Mouse (Mus musculus) cerebellum, adult (tissue): Measurements from ENCODE around the gene Pde4d.

ENCODE experiments used
- ATAC-seq: cut with Nextera tagmentation; 2 replicates; pipeline ENCODE4 v1.9.2; 2017; ENCODE audit warnings: mild to moderate bottlenecking, moderate library complexity, mixed read lengths; ENCODE audit not compliant: insufficient number of reproducible peaks, low FRiP score, low TSS enrichment

Gene Pde4d

DNA sequence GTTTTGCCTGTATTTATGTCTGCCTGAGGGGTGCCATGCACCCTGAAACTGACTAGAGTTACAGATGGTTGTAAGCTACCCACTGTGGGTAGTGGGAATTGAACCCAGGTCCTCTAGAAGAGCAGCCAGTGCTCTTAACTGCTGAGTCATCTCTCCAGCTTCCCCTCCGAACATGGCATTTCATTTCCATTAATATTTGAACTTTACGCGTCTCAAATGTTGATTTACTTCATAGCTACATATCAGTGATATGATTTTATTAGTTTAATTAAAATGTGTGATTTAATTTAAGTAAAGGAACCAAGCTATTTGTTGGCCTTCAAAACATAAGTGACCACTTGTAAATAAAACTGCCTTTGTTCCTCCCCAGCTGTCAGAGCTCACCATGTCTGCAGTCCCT lies 1239.4 kb downstream of the Pde4d start:
- no peak for ATAC-seq

DNA sequence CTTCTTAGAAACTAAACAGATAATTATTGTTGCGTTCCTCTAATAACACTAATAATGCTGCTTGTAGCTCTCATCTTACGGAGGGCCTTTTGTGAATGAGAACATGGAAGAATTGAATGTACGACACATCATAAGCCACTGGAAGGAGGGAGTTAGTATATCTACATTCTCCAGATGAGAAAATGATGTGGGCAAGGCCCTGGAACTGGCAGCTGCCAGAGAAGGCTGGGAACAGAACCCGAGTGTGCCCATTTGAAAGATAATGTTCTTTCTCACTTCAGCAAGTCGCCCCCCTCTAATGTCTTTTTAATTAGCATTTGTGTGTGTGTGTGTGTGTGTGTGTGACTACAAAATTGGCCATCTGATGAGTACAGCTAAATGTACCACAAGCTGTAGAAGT lies 1240.8 kb downstream of the Pde4d start:
- no peak for ATAC-seq

- no peak for ATAC-seq
Measured at GRCm38 (mm10) chr13:109692851-109693250, 1243.1 kb downstream of the Pde4d start.

DNA sequence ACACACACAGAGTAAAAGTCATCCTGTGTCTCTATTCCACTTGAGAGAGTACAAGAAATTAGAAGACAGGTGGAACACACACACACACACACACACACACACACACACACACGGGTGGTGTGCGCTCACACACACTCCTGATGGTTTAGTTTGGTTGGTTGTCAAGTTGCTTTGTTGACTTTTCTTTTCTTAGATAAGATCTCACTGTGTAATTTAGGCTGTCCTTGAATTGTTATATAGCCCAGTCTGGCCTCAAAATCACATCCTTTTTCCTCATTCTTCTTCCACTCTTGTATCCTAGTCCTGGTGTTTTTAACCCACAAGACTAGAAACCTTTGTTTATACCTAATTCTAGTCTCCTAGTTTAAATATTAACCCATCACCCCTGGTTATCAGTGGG lies 1244.0 kb downstream of the Pde4d start:
- no peak for ATAC-seq

- no peak for ATAC-seq
Measured at GRCm38 (mm10) chr13:109694293-109694692, 1244.5 kb downstream of the Pde4d start.

- no peak for ATAC-seq
Measured at GRCm38 (mm10) chr13:109695098-109695497, 1245.3 kb downstream of the Pde4d start.

GRCm38 (mm10) chr13:109706141-109706540 lies 1256.4 kb downstream of the Pde4d start:
- ATAC-seq = no peak

DNA sequence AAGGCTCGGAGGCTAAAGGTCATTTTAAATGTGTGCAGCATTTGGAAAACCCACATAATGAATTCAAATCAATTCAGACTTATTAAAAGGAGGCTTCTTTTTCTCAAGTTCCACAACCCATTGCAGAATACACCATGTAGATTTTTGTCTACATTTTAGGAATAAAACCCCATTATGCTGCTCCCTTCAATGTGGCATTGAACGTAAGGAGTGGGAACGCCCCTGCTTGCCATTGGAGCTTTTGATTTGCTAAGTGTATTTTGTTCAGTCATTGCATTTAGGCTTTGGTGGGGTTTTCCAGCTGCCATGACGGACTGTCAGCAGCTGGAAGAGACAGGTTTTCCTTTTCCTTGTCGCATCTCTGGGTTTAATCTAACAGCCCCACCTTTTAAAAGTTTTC lies 1256.8 kb downstream of the Pde4d start:
- no peak for ATAC-seq

GRCm38 (mm10) chr13:109707154-109707553 lies 1257.4 kb downstream of the Pde4d start:
- ATAC-seq = no peak

DNA sequence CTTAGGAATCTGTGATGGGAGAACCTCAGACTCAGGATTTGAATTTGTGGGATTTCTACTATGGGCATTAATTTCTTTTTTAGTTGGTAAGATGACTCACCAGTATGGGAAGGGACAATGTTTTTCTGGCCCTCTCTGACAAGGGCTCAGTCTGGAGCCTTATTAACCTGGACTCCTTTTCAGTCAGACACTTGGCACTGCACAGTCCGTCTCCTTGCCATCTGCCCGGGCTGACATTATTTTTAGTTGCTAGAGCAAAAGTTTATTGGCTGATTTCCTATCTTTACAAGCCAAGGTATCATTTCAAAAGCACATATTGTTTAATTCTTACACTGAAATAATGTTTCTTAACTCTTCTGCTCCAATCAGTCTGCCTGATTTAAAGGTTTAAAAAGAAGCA lies 1258.6 kb downstream of the Pde4d start:
- peak; percentile 90 for ATAC-seq

GRCm38 (mm10) chr13:109714581-109714980 lies 1264.8 kb downstream of the Pde4d start:
- ATAC-seq = no peak

- no peak for ATAC-seq
Measured at GRCm38 (mm10) chr13:109715321-109715720, 1265.6 kb downstream of the Pde4d start.

- ATAC-seq = no peak
Measured at GRCm38 (mm10) chr13:109720127-109720713, 1270.5 kb downstream of the Pde4d start.

GRCm38 (mm10) chr13:109722237-109723119 lies 1272.7 kb downstream of the Pde4d start:
- ATAC-seq = no peak

DNA sequence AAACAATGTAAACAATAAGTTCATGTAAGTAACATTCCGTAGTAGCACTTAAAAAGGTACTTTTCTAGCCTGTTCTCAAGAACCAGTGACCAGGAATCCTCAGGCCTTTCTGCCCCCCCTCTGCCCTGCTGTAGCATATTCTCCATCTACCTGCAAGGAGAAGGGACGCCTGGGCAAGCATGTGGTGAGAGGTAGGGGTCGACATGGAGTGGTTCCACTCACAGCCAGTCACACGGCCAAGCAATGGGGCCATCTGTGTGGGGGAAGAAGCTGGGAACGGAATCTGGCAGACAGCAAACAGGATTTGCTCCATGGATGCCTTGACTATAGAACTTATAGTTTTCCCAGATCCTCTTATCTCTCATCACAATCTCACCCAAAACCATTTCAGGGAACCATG lies 1277.6 kb downstream of the Pde4d start:
- no peak for ATAC-seq

DNA sequence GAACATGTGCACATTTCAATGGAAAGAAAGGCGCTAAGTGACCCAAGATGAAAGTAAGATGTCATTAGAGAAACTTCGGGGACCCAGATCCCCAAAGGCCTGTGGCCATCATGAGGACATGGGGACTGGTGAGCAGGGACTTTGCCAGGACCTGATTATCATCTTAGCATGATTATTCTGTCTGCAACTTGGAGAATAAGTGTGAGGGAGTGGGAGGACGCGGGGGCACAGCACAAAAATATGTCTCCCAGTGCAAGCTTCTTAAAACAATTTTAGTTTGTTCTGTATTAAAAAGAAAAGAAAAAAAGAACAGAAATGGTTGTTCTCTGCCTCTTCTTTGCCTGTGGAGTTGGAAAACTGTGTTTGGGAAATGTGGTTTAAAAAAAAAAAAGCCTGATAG lies 1279.9 kb downstream of the Pde4d start:
- no peak for ATAC-seq

GRCm38 (mm10) chr13:109732655-109733376 lies 1283.1 kb downstream of the Pde4d start:
- ATAC-seq = no peak

DNA sequence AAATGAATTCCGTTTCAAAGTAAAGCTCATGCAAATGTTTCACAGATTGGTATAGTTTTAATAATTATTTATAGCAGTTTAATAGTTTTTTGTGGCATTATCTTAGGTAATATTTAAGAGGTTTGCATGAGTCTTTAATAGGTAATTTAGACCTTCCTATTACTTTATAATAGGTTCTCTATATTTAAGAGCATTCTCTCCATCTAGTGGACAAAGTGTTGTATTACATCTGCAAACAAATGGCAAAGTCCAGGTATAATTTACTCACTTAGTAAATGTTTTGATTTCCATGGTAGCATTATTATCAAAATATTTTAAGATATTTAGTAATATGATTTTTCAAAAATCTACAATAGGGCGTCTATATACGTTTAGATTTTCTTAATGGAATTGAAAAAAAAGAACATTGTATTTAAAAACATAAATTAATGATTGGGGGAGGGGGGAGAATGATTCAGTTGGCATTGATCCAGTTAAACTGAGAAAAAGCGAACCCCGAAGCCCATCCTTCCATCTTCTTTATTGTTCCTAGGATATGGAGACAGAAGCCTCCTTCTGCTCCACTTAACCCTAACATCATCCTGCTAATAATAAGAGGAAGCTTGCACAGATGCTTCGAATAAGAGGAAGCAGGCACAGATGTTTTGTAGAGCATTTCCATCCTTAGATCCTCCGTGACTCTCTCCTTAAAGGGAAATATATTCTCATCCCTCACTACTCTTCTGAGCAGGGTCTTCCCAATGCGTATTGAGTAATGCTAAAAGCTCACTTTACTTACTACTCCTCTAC lies 1286.7 kb downstream of the Pde4d start:
- no peak for ATAC-seq

DNA sequence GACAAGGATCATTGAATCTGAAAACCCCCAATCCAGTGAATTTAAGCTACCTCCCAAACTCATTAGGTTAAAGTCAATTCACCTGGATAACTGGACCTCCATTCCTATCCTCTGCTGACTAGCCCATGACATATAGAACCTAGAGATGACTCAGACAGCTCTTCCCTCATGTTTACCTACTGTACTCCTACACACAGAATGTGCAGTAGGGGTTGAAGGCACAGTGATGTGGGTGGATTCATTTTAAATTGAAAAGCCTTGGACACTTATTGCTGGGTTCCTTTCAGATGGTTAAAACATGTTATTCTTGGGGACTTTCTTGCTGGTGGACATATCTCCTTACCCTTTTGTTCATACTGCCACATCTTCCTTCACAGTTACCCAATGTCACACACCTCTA lies 1296.7 kb downstream of the Pde4d start:
- ATAC-seq = no peak

DNA sequence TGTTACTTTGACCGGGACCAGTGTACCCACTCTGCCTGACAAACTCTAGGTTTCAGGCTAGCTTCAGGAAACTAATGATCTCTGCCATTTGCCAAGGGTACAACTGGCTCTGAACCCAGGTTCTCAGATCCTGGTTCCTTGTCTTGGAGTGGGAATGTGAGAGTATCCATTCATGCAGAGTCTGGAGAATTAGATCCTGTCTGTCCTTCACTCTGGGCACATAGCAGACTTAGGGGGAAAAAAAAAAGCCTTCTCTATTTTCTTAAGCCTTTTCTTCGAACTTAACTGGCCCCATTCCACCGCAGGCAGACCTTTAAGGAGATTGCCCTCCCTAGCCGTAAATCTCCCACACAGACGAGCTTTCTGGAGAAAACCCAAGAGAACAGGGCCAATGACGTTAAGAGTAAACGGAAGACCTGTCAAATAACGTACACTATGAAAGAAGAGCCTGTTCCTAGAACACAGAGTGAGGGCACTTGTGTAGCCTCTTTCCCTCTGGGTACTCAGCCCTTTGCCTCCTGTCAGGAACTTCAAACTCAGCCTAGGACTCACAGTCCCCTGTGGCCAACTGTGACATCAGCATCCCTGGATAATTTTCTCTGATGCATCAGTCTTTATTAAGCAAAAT lies 1302.6 kb downstream of the Pde4d start:
- no peak for ATAC-seq
